Mouse (Mus musculus) heart, postnatal 4 days (tissue): Measurements from ENCODE around the gene Ibtk. TPM values are rescaled to one million over a fixed set of nuclear protein-coding genes. Genes with fewer than 3 reads are reported as not detected.
"Not testable (repeated sequence)": the region's sequence is repeated elsewhere in the genome, so short reads cannot be mapped to it uniquely, and the experiment has no call there.

Experiments
- DNase-seq: peaks from one replicate; pipeline ENCODE4 v3.0.0; 2021
- total RNA-seq, 2 experiments: library from RNA; stranded (reverse); gene quantifications; 2 replicates each; pipeline ENCODE4 v1.2.3; 2021

Gene Ibtk
- 10 to 100 TPM; 38.2 to 38.7 TPM for total RNA-seq

GRCm38 (mm10) chr9:85749142-85749921, at the start of gene Ibtk:
TSS of gene Ibtk (minus strand) at chr9:85749334.
- peak; percentile 99 for DNase-seq

- not testable (repeated sequence) for DNase-seq
Measured at GRCm38 (mm10) chr9:85791521-85791920, 42.4 kb upstream of the Ibtk start.

DNA sequence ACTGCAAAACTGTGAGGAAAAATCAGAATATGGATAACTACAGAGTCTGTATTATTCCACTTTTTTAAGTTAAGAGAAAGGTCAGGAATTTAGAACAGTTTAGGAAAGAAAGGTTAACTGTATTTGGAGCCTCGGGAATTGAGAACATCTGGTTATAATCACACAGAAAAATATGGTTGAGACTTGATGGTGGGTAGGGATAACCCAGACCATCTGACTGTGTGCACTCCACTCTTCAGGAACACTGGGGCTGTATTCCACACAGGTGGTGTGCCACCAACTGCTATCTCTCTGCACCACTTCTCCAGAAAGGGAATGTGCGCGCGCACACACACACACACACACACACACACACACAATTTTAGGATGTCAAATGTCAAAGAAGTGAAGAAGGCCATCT, 31.1 kb upstream of the Ibtk start:
- no peak for DNase-seq

GRCm38 (mm10) chr9:85779458-85779857, 30.3 kb upstream of the Ibtk start:
- no peak for DNase-seq

GRCm38 (mm10) chr9:85777544-85777943, 28.4 kb upstream of the Ibtk start:
- peak; percentile 12 for DNase-seq

DNA sequence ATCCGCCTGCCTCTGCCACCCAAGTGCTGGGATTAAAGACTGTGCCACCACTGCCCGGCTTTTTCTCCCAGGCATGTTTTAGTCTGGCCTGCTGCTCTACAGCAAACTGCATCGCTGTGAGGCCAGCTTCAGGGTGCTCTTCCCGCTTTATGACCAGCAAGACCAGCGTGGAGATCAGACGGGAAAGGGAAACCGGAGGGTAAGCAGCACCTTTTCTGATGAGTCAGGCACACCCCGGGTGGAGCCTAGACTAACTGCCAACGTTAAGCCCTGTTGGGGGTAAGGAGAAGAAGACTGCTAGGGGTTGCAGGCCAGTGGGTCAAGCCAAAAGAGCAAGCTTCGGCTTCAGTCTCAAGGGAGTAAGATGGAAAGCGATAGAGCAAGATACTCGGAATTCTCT, 23.1 kb upstream of the Ibtk start:
- no peak for DNase-seq

DNA sequence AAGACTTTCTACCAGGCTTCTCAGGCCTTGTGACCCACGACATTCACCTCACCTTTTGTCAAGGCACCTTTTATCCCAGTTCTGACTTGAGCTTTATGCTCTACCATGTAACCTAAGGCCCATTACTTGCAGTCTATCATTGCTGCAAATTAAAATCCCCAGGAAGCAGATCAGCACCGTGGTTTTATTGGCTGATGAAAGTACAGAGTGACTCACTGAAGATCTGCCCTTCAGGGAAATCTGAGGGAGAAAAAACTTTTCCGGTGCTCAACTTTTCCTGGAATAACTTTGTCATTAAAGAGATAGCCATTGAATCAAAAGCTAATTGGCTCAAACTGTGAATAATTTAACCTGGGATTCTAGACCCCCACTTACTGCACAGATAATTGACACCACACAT, 22.3 kb upstream of the Ibtk start:
- no peak for DNase-seq

DNA sequence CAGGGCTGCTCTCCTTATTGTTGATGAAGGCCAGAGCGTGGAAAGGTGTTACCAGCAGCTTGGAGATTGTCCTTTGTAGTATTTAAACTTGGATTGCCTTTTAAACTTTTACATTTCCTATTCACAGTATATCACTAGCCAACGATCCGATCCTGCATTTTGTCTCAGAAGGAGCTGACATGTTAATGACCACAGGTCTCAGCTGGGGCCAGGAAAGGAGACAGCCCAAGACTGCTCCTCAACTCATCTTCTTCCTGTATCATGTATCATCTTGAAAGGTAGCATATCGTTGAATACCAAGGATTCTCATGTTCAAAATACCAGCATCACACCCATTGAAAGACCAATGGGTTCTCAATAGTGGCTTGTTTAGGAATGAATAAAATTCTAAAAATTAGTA, 21.2 kb upstream of the Ibtk start:
- DNase-seq: no peak

GRCm38 (mm10) chr9:85769057-85769789, 20.1 kb upstream of the Ibtk start:
- DNase-seq: no peak

- DNase-seq: no peak
Measured at GRCm38 (mm10) chr9:85767255-85767654, 18.1 kb upstream of the Ibtk start.

- DNase-seq: no peak
Measured at GRCm38 (mm10) chr9:85762476-85762875, 13.3 kb upstream of the Ibtk start.

- no peak for DNase-seq
Measured at GRCm38 (mm10) chr9:85750797-85751196, 1.7 kb upstream of the Ibtk start.

DNA sequence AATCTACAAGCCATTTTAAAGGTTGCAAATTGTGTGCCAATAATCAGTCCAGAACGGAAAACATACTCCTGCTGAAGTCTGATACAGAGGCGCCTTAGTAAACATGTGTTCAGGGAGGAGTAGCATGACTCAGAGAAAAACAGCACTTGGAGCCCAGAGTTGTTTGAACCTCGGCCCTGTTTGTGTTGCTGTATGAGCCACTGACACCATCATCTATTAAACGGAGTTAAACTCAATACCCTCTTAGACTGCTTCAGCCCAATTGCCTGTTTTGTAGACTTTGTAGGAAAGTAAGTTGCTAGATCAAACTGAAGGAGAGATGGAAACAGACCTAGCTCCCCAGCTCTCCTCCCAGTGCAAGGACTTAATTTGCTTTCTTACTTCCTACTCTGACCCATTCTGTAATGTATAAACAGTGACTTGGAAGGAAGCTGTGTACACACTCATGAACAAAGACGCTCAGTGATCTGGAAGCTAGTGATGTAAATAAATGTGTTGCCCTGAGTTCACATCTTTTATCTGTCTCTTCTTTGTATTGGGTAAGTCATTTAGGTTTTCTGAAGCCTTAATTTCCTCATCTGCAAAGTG, 882 bp upstream of the Ibtk start:
- no peak for DNase-seq

DNA sequence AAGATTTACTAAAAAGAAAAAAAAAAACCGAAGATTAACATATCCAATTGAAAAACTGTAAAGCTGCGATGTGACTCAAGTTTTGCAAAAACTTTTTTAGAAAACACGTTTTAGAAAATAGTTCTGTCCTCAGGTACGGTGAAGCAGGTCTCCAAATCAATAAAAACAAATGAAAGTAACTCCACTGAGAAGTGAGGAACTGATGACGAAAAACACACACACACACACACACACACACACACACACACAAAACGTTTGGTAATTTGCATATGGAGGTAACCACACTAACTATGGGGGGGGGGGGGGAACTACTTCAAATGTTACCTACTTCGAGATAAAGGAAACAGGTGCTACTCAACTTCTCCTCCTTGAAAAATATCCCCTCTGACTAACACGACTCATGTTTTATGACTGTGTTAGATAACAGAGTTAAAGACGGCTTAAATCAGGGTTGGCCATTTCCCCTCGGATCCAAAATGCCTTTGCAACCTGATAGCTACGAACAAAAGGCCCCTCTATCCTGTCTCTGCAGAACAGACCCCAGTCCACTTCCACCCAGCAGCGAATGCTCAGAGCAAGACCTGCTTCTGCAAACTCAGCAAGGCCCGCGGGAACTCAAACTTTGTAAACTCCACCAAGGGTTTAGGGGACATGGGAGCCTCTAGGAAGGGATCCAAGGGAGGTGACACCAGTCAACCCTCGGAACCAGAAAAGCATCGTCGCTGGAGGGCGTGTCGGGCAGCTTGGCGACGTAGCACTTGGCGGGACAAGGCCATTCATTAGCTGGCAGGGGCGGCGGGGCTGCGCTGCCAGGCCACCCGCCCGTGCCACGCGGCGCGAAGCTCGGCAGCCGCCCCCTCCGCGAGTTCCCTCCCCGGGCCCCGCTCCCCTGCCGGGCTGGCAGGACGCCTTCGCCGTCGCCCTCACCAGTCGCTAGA, 661 bp downstream of the Ibtk start:
- DNase-seq: peak; percentile 88

- no peak for DNase-seq
Measured at GRCm38 (mm10) chr9:85745566-85745965, 3.6 kb downstream of the Ibtk start.

DNA sequence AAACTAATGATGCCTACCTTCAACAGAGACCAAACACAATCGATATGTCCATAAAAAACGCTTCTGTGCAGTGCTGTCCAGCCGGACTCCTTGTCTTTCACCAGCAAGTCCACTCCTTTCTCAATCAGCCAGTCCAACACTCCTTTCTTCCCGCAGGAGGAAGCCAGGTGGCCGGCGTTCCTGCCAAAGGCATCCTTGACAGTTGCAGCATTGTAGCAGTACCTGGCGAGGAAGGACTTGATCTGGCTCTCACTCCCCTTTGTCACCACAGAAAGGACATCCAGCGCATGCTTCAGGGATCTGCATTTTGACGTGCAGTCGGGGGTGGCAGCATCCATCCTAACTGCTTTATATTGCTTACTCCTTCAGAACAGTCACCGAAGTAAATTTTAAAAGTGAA, 5.8 kb downstream of the Ibtk start:
- DNase-seq: no peak

DNA sequence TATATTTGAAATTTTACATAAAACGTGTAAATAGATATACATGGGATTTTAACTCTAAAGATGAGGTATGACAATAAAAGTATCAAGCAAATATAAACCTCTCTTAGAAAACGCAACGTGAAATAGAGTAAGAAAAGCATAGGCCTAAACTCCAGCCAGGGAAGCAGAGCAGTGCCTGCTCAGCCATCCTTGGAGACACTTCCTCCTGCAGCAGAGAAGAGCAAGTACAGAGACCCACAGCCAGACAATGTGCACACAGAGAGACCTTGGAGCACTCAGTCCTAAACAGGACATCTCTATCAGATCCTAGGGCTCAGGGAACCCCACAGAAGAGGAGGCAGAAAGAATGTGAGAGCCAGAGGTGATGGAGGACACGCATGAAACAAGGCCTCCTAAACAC, 7.0 kb downstream of the Ibtk start:
- no peak for DNase-seq

GRCm38 (mm10) chr9:85739279-85739678, 9.9 kb downstream of the Ibtk start:
- DNase-seq: no peak

- DNase-seq: no peak
Measured at GRCm38 (mm10) chr9:85734821-85735220, 14.3 kb downstream of the Ibtk start.

DNA sequence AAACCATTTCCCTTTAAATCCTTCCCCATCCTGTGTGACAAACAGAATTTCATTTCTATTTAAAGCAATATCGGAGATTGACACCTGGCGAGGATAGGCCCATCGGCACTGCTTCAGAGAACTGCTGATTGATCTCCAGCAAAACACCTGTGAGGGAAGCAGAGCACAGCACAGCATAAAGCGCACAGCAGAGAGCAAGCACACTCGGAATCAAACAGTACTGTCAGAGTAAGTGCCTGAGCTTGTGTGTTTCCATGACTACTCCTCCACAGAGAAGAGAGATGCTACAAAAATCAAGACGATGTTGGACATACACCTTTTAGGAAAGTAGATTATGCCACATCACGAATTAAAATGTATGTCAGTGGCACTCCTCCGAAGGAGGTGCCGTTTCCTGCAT, 25.1 kb downstream of the Ibtk start:
- no peak for DNase-seq

DNA sequence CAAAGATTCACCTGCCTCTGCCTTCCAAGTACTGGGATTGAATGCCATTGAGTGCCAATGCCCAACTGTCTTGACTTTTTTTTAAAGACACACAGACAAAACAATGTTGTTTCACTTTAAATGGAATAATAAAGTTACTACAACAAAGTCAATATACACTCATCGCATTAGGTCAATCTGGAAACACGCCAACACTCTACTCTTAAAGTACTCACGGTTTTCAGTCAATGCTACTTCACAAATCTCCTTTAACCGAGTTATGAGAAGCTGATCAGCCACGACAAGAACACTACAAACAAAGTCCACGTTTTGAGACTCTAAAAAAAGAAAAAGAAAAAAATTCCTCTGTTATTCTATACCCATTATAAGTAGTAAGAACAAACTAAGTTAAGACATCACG, 31.8 kb downstream of the Ibtk start:
- no peak for DNase-seq

DNA sequence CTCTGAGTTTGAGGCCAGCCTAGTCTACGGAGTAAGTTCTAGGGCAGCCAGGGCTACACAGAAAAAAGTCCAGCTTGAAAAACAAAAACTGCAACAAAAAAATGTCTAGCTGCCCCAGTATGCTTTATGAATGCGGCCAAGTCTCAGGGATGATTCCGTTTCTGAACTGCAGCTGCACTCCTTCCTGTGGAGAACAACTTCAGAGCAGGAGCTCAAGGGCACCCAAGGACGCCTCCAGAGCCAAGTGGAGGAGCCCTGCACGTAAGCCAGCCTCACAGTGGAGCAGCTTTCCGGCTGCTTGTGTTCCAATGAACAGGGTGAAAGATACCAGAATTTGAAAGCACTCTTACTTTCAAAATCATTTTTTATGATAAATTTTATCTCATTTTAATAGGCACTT, 41.8 kb downstream of the Ibtk start:
- DNase-seq: peak; percentile 21

GRCm38 (mm10) chr9:85701981-85702380, 47.2 kb downstream of the Ibtk start:
- no peak for DNase-seq
